Mouse (Mus musculus) brain, embryonic 14.5 days (tissue): ENCODE data around the gene Sox15.

ENCODE experiments used
- CTCF ChIP-seq: fragments of 200-500 bp; IDR thresholded peaks from 2 replicates; pipeline ENCODE4 v1.5.1; 2012; ENCODE audit warnings: inconsistent platforms, mild to moderate bottlenecking, moderate library complexity, borderline replicate concordance; ENCODE audit not compliant: insufficient read depth, insufficient read length; ENCODE audit errors: extremely low read depth
- POLR2A ChIP-seq: fragments of 200-500 bp; IDR thresholded peaks from 2 replicates; pipeline ENCODE4 v1.6.1; 2012; ENCODE audit warnings: mild to moderate bottlenecking, inconsistent platforms, borderline replicate concordance; ENCODE audit not compliant: poor library complexity, insufficient read depth, insufficient read length, severe bottlenecking; ENCODE audit errors: extremely low read depth

DNA sequence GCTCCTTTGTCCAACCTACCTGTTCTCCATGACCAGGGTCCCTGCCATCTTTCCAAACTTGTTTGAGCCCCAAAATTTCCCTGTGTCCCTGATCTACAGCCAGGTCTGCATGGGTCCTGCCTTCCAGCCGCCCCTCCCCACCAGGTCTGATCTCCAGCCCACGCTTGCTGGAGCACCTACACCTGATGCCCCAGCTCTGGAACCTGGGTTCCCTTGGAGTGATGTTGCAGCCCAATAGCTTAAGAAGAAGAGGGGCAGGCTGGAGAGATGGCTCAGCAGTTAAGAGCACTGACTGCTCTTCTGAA, 48.7 kb upstream of the Sox15 start:
- TF ChIP-seq CTCF: no peak
- no peak for TF ChIP-seq POLR2A
